Mouse (Mus musculus): ENCODE results near the gene Pole4.
A peak's percentile ranks its signal among the peaks of the same experiment; 100 is the strongest.

The Pole4 gene

DNA sequence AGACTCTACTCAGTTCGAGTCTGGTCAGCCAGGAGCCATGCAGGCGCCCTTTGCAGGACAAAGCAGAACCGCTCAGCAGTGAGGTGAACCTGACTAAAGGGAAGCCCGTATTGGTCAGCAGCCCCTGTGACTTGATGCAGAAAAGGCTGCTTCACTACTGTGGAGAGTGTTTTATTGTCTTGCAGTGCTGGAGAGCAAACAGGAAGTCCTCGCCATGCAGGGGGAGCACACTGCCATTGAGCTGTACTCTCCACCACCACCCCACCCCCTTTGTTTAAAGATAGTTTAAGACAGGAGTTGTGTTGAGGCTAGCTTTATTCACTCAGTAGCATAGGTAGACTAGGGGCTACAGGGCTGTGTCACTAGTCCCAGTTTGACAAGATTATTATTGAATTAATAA is at the start of gene Pole4:
Gene Pole4, minus strand, starts transcription at position 145 of the 400 bp plus-strand sequence.
- no peak for DNase-seq

GRCm38 (mm10) chr6:82754769-82755168 is 49.6 kb upstream of the Pole4 start:
- DNase-seq: no peak

DNA sequence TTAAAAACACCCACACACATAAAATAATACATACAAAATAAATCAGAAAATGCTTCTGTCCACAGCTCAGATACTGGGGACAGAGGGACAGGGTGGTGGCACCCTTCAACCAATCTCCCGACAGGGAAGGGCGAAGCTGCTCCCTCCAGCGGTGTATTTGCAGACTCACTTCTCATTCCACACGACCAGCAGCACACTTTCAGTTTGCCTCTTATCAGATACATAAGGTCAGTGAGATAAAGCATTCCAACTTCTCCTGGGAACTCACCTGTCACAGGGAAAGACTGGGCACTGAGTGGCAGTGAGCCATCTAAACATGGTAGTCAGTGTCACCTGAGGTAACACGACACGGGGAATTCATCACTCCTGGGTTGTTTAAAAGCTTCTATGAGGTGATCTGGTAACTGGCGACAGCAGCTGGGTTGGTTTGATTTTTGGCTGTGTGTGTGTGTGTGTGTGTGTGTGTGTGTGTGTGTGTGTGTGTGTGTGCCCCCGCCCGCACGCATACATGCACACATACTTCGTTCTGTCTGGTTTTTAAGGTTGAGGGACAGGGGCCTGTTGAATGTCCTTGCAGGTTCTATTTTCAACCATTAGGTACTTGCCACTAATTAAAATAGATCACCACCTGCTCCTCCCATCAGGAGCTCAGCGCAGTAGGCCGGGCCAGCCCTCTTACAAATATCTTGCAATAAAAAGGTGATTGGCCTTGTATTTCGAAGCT is 48.6 kb upstream of the Pole4 start:
- no peak for DNase-seq

DNA sequence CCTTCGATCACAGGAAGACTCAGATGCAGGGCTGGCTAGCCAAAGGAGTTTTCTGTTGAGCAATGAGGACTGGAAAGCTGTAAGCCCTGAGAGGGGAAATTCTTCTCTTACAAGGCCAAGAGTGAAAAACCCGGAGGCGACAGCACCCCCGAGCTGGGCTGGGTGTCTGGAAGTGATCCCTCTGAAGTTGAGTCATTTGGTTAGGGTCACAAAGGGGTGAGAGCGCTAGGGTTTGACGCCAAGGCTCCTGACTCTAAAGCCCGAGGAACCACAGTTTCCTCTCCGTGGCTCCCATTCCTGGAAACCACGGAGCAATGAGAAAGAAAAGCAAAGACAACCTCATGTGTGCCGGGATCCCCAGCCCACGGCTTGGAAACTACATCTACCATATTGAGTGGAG is 47.9 kb upstream of the Pole4 start:
- no peak for DNase-seq

- DNase-seq: no peak
Observed at GRCm38 (mm10) chr6:82751791-82752190, 46.6 kb upstream of the Pole4 start.

DNA sequence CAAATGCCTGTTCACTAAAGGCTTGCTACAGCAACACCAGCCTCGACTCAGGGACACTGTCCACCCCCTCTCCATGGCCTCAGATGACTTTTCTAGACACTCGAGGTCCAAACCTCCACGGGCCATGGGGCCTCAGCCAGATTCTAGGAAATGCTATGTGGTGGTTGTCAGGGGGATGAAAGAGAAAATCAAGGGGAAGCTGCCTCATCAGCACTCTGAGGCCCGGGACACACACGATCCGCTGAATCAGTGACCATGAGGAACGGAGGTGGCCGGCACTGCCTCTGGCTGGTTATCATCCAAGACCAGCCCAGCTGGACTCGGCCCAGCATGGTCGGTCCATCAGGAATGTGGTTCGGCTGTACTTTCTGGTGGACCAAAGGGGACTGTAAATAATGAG is 45.9 kb upstream of the Pole4 start:
- DNase-seq: no peak

- DNase-seq: no peak
Observed at GRCm38 (mm10) chr6:82750063-82750462, 44.9 kb upstream of the Pole4 start.

DNA sequence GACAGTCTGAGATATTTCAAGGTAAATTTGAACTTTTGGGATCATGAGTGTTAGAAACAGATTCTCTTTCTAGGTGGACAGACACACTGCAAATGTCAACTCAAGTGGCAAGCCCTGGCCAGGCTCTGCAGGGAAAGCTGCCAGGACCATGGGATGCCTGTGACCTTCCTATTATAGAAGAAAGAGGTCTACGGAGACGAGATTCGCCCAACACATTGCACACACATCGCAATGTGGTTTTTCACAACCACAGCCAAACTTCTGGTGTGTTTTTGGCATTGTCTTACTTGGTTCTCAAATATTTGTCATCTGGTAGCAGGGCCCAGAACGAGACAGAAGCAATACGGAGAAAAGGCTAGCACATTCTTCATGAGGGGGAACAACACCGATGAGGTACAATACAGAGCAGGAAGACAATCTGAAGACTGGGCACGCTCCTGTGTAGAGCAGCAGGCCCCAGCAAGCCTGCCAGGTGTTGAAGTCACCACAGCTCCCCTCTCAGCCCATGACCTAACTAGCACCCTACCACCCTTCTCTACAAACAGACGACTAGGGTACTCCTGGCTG is 43.0 kb upstream of the Pole4 start:
- DNase-seq: no peak

DNA sequence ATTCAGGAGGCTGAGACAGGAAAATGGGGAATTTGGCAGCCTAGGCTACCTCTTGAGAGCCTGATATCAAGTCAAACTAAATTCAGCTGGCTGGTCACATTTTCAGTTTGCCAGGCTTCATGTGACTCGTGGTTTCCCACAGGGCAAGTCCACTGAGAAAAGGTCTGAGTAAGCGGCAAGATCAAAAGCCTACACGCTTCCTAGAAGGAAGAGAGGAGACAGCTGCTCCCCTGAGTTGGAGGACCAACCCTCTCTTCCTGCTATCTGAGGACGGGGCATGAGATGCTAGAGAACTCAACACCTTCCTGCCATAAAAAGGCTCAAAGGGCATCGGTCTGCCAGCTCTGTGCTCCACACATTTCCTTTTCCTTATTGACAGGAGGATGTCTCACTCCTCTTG is 41.9 kb upstream of the Pole4 start:
- DNase-seq: no peak

DNA sequence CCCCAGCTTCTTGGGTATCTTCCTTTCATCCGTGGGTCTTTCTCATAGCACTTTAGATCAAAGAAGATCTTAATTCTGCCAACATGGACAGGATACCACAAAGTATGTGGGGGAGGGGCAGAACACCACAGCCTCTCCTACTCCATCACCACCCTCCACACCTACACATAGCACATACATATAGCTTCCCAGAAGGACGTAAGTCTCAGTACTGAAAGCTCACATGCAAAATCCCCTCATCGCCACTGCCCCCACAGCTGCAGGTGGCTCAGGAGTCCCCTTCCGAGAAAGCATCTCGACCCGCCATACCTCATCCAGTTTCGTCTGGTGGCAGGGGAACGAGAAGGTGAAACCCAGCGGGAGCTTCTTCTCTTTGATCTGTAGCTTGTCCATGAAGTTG is 39.4 kb upstream of the Pole4 start:
- no peak for DNase-seq

GRCm38 (mm10) chr6:82741518-82741880 is 36.3 kb upstream of the Pole4 start:
- DNase-seq: no peak

DNA sequence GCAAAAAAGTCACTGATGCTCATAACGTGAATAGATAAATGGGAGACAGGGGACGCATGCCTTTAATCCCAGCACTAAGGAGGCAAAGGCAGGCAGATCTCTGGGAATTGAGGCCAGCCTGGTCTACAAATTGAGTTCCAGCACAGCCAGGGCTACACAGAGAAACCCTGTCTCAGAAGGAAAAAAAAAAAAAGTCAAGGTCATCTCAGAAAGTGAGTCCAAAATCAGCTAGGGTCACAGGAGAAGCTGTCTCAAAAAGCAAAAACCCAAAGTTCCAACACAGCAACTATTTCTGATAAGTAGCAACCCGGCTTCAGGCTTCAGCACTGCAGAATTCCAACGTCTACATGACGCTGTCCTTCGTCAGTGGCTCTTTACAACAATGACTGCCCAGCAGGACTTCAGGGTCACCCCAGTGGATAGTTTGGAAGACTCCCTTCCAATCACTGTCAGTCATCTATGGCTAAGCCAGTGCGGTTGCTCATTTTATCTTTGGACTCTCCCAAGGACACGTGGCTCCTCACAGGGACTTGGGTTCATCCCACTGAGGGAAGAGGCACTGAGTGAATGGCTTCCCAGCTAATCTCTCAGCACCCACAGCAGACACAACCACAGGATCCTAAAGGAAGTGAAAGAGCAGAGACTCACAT is 35.8 kb upstream of the Pole4 start:
- no peak for DNase-seq

DNA sequence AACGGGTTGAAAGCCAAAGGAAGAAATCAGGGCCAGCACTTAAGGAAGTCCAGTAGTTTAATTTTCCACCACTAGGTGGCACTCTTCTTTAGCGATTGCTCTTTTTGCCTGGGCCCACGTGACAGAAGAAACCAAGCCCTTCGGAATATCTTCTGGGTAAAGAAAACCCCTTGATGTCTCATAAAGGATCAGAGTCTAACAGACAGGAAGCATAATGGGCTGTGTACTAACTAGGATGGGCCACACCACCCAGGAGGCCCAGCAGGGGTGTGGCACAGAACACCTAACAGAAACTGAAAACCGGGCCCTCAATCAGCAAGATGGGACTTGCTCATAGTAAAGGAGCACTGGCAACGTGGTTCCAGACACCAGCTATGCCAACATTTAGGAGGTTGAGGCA is 35.1 kb upstream of the Pole4 start:
- peak; percentile 66 for DNase-seq

DNA sequence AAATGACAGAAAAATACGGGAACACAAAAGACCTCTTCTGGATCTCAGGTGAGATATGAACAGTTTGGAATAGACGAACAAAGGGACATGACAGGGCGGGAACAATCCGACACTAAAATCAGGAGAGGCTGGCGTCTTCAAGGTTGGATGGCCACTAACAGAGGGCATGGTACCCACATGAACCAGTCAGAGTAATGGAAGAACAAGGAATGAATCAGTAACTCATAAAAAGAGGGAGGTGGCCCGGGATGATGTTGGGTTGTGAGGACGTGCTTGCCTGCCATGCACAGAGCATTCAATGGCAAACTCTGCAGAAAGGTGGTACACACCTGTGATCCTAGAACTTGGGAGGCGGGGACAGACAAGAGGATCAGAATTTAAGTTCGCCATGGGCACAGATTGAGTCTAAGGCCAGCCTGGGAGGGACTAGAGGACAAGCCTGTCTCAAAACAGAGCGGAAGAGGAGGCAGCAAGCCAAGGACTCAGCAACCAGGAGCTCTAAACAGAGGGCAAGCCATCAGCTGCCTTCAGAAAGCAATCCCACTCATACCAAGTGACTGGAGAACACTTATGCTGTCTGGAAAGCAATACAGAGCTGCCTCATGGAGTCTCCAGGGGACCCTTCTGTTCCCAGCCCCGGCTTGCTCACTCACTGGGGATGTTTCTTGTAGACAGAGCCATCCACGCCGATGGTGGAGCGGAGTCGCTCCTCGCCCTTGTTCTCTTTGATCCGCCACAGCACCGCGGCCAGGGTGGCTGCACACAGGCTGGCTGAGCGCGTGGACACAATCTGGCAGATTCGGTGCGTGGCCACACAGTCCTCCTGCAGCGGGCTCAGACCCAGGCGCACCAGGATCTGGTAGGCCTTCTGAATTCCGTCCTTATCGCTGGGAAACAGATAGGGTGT is 32.7 kb upstream of the Pole4 start:
- DNase-seq: no peak

GRCm38 (mm10) chr6:82736626-82737600 is 31.7 kb upstream of the Pole4 start:
- DNase-seq: no peak

GRCm38 (mm10) chr6:82735347-82735746 is 30.2 kb upstream of the Pole4 start:
- no peak for DNase-seq

GRCm38 (mm10) chr6:82728635-82729034 is 23.5 kb upstream of the Pole4 start:
- DNase-seq: no peak

DNA sequence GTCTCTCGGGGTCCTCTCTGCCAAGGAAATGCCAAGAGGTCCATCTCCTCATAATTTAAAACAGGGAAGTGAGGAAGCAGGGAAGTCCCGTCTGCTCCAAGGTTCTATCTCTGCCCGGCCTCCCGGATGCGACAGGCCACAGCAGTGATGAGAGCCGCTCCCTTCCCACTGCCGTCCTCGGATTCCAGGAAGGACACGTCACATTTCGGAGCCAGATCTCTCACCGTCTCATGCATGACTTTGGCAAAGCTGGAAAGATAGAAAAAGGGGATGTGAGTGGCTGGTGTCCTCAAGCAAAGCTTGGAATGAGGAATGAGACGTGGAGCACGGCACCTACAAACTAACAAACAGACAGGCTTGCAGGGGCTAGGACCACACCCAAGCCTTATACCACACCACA is 22.0 kb upstream of the Pole4 start:
- DNase-seq: no peak

DNA sequence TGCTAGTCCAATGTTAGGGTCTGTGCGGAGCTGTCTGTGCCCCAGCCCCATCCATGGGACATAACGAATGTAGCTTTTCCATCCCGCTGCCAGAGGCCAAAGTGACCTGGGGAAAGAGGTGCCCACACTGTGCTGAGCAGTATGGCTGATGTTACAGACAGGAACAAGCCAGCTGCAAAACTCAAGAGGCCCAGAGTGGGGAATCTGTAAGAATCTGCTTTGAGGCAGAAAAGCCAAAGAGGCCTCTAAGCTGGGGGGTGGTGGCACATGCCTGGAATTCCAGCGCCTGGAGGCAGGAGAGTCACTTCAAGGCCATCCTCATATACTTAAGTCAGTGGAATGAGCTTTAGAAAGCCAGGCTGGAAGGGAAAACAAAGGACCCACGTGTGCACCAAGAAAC is 18.2 kb upstream of the Pole4 start:
- no peak for DNase-seq

GRCm38 (mm10) chr6:82716126-82716525 is 11.0 kb upstream of the Pole4 start:
- no peak for DNase-seq

- no peak for DNase-seq
Observed at GRCm38 (mm10) chr6:82715653-82716052, 10.5 kb upstream of the Pole4 start.

DNA sequence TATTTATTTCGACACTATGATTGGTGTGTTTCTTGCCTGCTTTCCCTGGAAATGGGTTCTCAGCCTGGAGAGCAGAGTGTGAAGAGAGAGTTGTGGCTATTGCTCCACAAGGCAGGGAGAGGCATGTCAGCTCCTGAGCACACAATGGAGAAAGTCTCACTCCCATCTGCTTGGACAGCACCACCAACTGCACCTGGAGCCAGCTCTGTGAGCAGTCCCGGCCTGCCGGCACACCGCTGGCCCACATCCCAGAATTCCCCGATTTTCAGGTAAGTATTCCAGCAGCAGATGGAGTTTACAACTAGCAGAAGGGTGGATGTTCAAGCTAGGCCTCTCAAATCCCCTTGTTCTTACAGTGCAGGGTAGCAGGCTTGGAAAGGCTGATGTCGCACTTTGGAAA is 10.1 kb upstream of the Pole4 start:
- no peak for DNase-seq

Data from kidney, adult 9 months (tissue).